Mouse (Mus musculus) olfactory bulb, adult 2 months (tissue): ENCODE measurements at regions not wholly inside any gene's neighbourhood (a gene's known extent, or its start where the extent isn't known, plus 50 kb on each side); places are given as distances from the start of the nearest gene placed in this dataset.

Source experiments
- H3K27ac ChIP-seq: fragments of 200-500 bp; 2 replicates; pipeline ENCODE4 v1.5.1; 2012; ENCODE audit warnings: low read depth, low read length; ENCODE audit not compliant: insufficient read depth
- H3K4me1 ChIP-seq: fragments of 200-500 bp; 2 replicates; pipeline ENCODE4 v1.6.1; 2012; ENCODE audit warnings: low read length; ENCODE audit not compliant: control insufficient read depth, insufficient read depth
- H3K4me3 ChIP-seq: fragments of 200-500 bp; 2 replicates; pipeline ENCODE4 v1.5.1; 2012; ENCODE audit warnings: mild to moderate bottlenecking, low read depth, low read length, moderate library complexity; ENCODE audit not compliant: insufficient read depth
- CTCF ChIP-seq: fragments of 200-500 bp; IDR thresholded peaks from 2 replicates; pipeline ENCODE4 v1.5.1; 2012; ENCODE audit warnings: low read depth, mild to moderate bottlenecking, low read length, moderate library complexity; ENCODE audit not compliant: insufficient read depth
- POLR2A ChIP-seq: fragments of 200-500 bp; IDR thresholded peaks from 2 replicates; pipeline ENCODE4 v1.6.1; 2012; ENCODE audit warnings: mild to moderate bottlenecking, low read depth, low read length, moderate library complexity; ENCODE audit not compliant: insufficient read depth
- WGBS: fragments of 180-500 bp; shearing (Covaris S2); methylation state at CpG from one replicate; pipeline ENCODE4 v1.1.7; 2018; 5-methylcytosine and 5-hydroxymethylcytosine counted together

GRCm38 (mm10) chr10:122615658-122616057, 62.9 kb upstream of the Ppm1h start:
- Histone ChIP-seq H3K4me3 (no peak overlapping the region), H3K27ac (no peak overlapping the region), H3K4me1 (no peaks in the 10 kb centered on the region)
- WGBS: 95% methylated on average over 12 of the region's 12 CpGs
- TF ChIP-seq CTCF (no peak), POLR2A (no peak)

- Histone ChIP-seq H3K4me1 (no peaks in the 10 kb centered on the region), H3K4me3 (no peak overlapping the region), H3K27ac (no peak overlapping the region)
- 65% methylated on average over 6 of the region's 6 CpGs for WGBS
- TF ChIP-seq POLR2A (no peak), CTCF (no peak)
These were observed 62.2 kb upstream of the Ppm1h start for GRCm38 (mm10) chr10:122616385-122616784.

- no peak overlapping the region for H3K4me3 ChIP-seq
- H3K27ac ChIP-seq: no peak overlapping the region
- TF ChIP-seq POLR2A (no peak), CTCF (no peak)
- H3K4me1 ChIP-seq: no peaks in the 10 kb centered on the region
- 43% methylated on average over 3 of the region's 3 CpGs for WGBS
These were observed 59.7 kb upstream of the Ppm1h start for GRCm38 (mm10) chr10:122618854-122619253.

- no peak overlapping the region for H3K27ac ChIP-seq
- no peak overlapping the region for H3K4me3 ChIP-seq
- TF ChIP-seq CTCF: no peak
- no peak for TF ChIP-seq POLR2A
- no peaks in the 10 kb centered on the region for H3K4me1 ChIP-seq
- WGBS: 72% methylated on average over 16 of the region's 16 CpGs
These were observed 59.0 kb upstream of the Ppm1h start for GRCm38 (mm10) chr10:122619406-122620116.
